Mouse (Mus musculus) kidney, adult 8-10 months (tissue): ENCODE measurements around the gene Zmat5.
"Not testable (repeated sequence)": the region's sequence is repeated elsewhere in the genome, so short reads cannot be mapped to it uniquely, and the experiment has no call there.

Experiments
- DNase-seq, 2 experiments: peaks; one replicate each; pipeline ENCODE4 v3.0.0; 2022

Gene Zmat5

GRCm38 (mm10) chr11:4691213-4691612 is 13.3 kb upstream of the Zmat5 start:
- no peak for DNase-seq

- no peak for DNase-seq
These were observed 12.3 kb upstream of the Zmat5 start for GRCm38 (mm10) chr11:4692162-4692561.

- peak; percentile 17 to 38 for DNase-seq
These were observed 7.2 kb upstream of the Zmat5 start for GRCm38 (mm10) chr11:4697043-4697983.

- no peak for DNase-seq
These were observed 3.8 kb upstream of the Zmat5 start for GRCm38 (mm10) chr11:4700726-4701125.

GRCm38 (mm10) chr11:4703688-4704071 is 798 bp upstream of the Zmat5 start:
- no peak for DNase-seq

GRCm38 (mm10) chr11:4705178-4705577 is 700 bp downstream of the Zmat5 start:
- DNase-seq, result no peak

- not testable (repeated sequence) for DNase-seq
These were observed 5.7 kb downstream of the Zmat5 start for GRCm38 (mm10) chr11:4710188-4710587.

GRCm38 (mm10) chr11:4712822-4713221 is 8.3 kb downstream of the Zmat5 start:
- no peak for DNase-seq

GRCm38 (mm10) chr11:4714727-4715126 is 10.2 kb downstream of the Zmat5 start:
- DNase-seq, result no peak

GRCm38 (mm10) chr11:4715596-4715995 is 11.1 kb downstream of the Zmat5 start:
- no peak for DNase-seq

- DNase-seq, result no peak
These were observed 12.2 kb downstream of the Zmat5 start for GRCm38 (mm10) chr11:4716530-4717236.

GRCm38 (mm10) chr11:4718548-4718947 is 14.1 kb downstream of the Zmat5 start:
- no peak for DNase-seq

- DNase-seq, result no peak
These were observed 15.5 kb downstream of the Zmat5 start for GRCm38 (mm10) chr11:4719961-4720360.

GRCm38 (mm10) chr11:4720393-4720792 is 15.9 kb downstream of the Zmat5 start:
- no peak for DNase-seq

- no peak for DNase-seq
These were observed 16.6 kb downstream of the Zmat5 start for GRCm38 (mm10) chr11:4720900-4721580.

GRCm38 (mm10) chr11:4721728-4722127 is 17.2 kb downstream of the Zmat5 start:
- DNase-seq, result no peak

- no peak for DNase-seq
These were observed 25.1 kb downstream of the Zmat5 start for GRCm38 (mm10) chr11:4729603-4730002.

- DNase-seq, result no peak
These were observed 25.6 kb downstream of the Zmat5 start for GRCm38 (mm10) chr11:4730096-4730495.

GRCm38 (mm10) chr11:4730913-4731312 is 26.4 kb downstream of the Zmat5 start:
- DNase-seq, result no peak

- DNase-seq, result no peak
These were observed 27.3 kb downstream of the Zmat5 start for GRCm38 (mm10) chr11:4731781-4732180.

GRCm38 (mm10) chr11:4734179-4734578 is 29.7 kb downstream of the Zmat5 start:
- DNase-seq, result no peak

GRCm38 (mm10) chr11:4736355-4736754 is 31.9 kb downstream of the Zmat5 start:
- DNase-seq, result no peak

- DNase-seq, result no peak
These were observed 33.2 kb downstream of the Zmat5 start for GRCm38 (mm10) chr11:4737682-4738081.
